Mouse (Mus musculus) kidney, embryonic 16.5 days (tissue): ENCODE measurements around the gene Gm27179. TPM values are rescaled to one million over a fixed set of nuclear protein-coding genes. Genes with fewer than 3 reads are reported as not detected.
"Not testable (repeated sequence)": the region's sequence is repeated elsewhere in the genome, so short reads cannot be mapped to it uniquely, and the experiment has no call there.

Experiments
- ATAC-seq: fragments of 200-750 bp; cut with Nextera tagmentation; 2 replicates; pipeline ENCODE4 v1.8.0; 2017; ENCODE audit warnings: moderate TSS enrichment; ENCODE audit not compliant: low FRiP score, low TSS enrichment
- H3K27ac ChIP-seq: fragments of 300-500 bp; sonication (generic); 2 replicates; pipeline ENCODE4 v1.5.1; 2014; ENCODE audit warnings: low read length
- H3K27me3 ChIP-seq: fragments of 300-500 bp; sonication (generic); 2 replicates; pipeline ENCODE4 v1.6.1; 2014; ENCODE audit warnings: low read length, control low read depth, mixed read lengths; ENCODE audit not compliant: insufficient read depth
- H3K36me3 ChIP-seq: fragments of 300-500 bp; sonication (generic); 2 replicates; pipeline ENCODE4 v1.6.1; 2014; ENCODE audit warnings: low read length, control low read depth, mixed read lengths; ENCODE audit not compliant: insufficient read depth
- H3K4me1 ChIP-seq: fragments of 300-500 bp; sonication (generic); 2 replicates; pipeline ENCODE4 v1.6.1; 2014; ENCODE audit warnings: low read length, control low read depth, mixed read lengths; ENCODE audit not compliant: insufficient read depth
- H3K4me2 ChIP-seq: fragments of 300-500 bp; sonication (generic); replicated peaks from 2 replicates; pipeline ENCODE4 v1.6.1; 2014; ENCODE audit warnings: low read depth, low read length
- H3K4me3 ChIP-seq: fragments of 300-500 bp; sonication (generic); 2 replicates; pipeline ENCODE4 v1.5.1; 2014; ENCODE audit warnings: mild to moderate bottlenecking, low read length
- H3K9ac ChIP-seq: fragments of 300-500 bp; sonication (generic); replicated peaks from 2 replicates; pipeline ENCODE4 v1.6.1; 2014; ENCODE audit warnings: low read length
- H3K9me3 ChIP-seq: fragments of 300-500 bp; sonication (generic); 2 replicates; pipeline ENCODE4 v1.6.1; 2016; ENCODE audit warnings: low read length, control low read depth
- WGBS: fragments of 180-500 bp; shearing (Covaris S2); extraction: QIAGEN DNeasy Blood & Tissue Kit; methylation state at CpG from one replicate; pipeline ENCODE4 v1.1.7; 2014; 5-methylcytosine and 5-hydroxymethylcytosine counted together
- polyA plus RNA-seq: library from polyadenylated mRNA; unstranded; fragments of >200 nt; fragmentation: Nextera tagmentation; extraction: Ambion mirVana; gene quantifications from 2 replicates; pipeline ENCODE4 v1.2.1, GENCODE M21; 2015

Gene Gm27179
- not detected in 2 replicates for polyA plus RNA-seq

- not testable (repeated sequence) for H3K4me2 ChIP-seq, H3K4me1 ChIP-seq, H3K27ac ChIP-seq, H3K4me3 ChIP-seq, ATAC-seq, H3K9ac ChIP-seq, H3K9me3 ChIP-seq, H3K36me3 ChIP-seq, H3K27me3 ChIP-seq
- no CpG with 5 or more reads among the region's 2 CpGs for WGBS
Observed at GRCm38 (mm10) chr14:69512449-69512848, at the start of gene Gm27179. Gene Gm27179 (minus strand): TSS chr14:69512549.

DNA sequence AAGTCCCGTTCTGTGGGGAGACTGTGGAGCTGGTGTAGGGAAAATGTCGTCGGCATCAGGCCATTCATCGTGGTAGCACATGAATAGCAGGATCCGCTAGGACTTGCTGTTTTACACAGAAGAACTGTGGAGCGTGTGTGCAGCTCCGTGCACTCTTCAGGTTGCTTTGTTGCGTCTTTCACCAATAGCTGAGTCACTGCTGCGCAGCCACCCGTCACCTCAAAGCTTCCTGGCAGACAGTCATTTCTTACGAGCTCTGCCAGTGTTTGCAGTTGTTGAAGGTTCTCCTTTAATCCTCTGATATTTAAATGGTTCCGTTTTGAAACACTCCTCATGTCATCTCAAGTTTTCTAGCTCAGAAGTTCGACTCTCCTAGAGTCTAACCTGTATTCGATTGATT, 45.2 kb upstream of the Gm27179 start:
- not testable (repeated sequence) for H3K9me3 ChIP-seq, H3K4me3 ChIP-seq, H3K27me3 ChIP-seq, H3K4me1 ChIP-seq, H3K27ac ChIP-seq, H3K4me2 ChIP-seq, H3K9ac ChIP-seq, H3K36me3 ChIP-seq, ATAC-seq
- no CpG with 5 or more reads among the region's 14 CpGs for WGBS

- not testable (repeated sequence) for H3K4me2 ChIP-seq, ATAC-seq, H3K4me3 ChIP-seq, H3K27ac ChIP-seq, H3K27me3 ChIP-seq, H3K9ac ChIP-seq, H3K36me3 ChIP-seq, H3K4me1 ChIP-seq, H3K9me3 ChIP-seq
- no CpG with 5 or more reads among the region's 8 CpGs for WGBS
Observed at GRCm38 (mm10) chr14:69556820-69557219, 44.5 kb upstream of the Gm27179 start.

- H3K36me3 ChIP-seq, H3K9me3 ChIP-seq, H3K27ac ChIP-seq, H3K4me1 ChIP-seq, H3K9ac ChIP-seq, H3K4me2 ChIP-seq, H3K4me3 ChIP-seq, H3K27me3 ChIP-seq: not testable (repeated sequence)
- WGBS: no CpG with 5 or more reads among the region's 68 CpGs
- ATAC-seq: peak; percentile 96
Observed at GRCm38 (mm10) chr14:69555110-69555831, 42.9 kb upstream of the Gm27179 start, which contains the start of gene Entpd4b. Gene Entpd4b (plus strand): TSS chr14:69555424.

DNA sequence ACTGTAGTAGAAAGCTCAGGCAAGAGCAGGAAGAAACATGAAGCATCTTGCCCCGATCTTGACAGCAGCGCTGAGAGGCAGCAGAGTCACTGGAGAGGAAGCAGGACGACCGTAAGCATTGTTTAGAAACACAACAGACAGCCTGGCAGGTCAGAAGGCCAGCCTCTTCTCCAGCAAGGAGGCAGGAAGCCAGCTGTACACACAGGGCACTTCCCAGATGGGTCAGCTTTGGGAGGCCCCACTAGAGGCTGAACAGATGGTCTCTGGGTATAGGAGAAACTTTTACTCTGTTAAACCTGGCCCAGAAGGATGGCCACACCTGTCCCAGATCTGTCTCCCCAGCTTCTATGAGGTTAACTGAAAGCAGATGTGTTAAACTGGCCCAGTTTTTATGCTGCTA, 35.0 kb upstream of the Gm27179 start:
- H3K36me3 ChIP-seq, H3K27me3 ChIP-seq, H3K27ac ChIP-seq, H3K4me2 ChIP-seq, H3K9ac ChIP-seq, ATAC-seq, H3K4me3 ChIP-seq, H3K4me1 ChIP-seq, H3K9me3 ChIP-seq: not testable (repeated sequence)
- no CpG with 5 or more reads among the region's 4 CpGs for WGBS

DNA sequence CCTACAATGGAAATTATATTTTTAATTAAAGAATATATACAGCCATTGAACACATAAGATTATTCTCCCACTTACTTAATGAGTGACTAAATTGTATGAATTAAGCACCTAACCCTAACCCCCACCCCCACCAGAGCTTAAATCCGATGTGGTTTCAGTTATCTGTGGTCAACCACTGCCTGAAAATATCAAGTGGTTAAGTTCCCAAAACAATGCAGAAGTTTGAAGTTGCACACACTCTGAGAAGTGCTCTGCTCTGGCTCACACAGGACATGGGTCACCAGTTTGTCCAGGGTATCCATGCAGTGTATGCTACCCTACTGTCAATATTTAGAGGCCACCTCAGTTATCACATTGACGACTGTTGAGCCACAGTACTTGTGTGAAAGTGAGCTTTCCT, 32.7 kb upstream of the Gm27179 start:
- H3K4me1 ChIP-seq, H3K27ac ChIP-seq, H3K27me3 ChIP-seq, H3K9ac ChIP-seq, H3K9me3 ChIP-seq, H3K4me2 ChIP-seq, ATAC-seq, H3K4me3 ChIP-seq, H3K36me3 ChIP-seq: not testable (repeated sequence)
- WGBS: no CpG with 5 or more reads among the region's 2 CpGs

DNA sequence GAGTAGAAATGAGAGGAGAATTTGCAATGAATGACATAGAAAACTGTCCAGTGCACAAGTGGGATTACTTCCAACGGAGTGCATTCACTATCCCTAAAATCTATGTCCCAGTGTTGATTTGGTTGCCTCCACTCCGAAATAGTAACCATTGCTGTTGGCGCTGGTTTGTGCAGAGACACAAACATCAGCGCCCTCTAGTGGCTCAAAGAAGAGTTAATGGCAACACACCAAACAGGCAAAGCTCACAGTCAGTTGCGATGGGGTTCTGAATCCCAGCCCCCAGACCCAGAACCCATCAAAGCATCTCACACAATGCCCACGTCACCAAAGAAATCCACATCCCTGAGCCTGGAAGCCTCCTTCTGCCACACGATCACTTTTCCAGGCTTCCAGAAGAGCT, 31.7 kb upstream of the Gm27179 start:
- ATAC-seq, H3K9me3 ChIP-seq, H3K9ac ChIP-seq, H3K27ac ChIP-seq, H3K4me3 ChIP-seq, H3K27me3 ChIP-seq, H3K4me2 ChIP-seq, H3K36me3 ChIP-seq, H3K4me1 ChIP-seq: not testable (repeated sequence)
- no CpG with 5 or more reads among the region's 7 CpGs for WGBS

DNA sequence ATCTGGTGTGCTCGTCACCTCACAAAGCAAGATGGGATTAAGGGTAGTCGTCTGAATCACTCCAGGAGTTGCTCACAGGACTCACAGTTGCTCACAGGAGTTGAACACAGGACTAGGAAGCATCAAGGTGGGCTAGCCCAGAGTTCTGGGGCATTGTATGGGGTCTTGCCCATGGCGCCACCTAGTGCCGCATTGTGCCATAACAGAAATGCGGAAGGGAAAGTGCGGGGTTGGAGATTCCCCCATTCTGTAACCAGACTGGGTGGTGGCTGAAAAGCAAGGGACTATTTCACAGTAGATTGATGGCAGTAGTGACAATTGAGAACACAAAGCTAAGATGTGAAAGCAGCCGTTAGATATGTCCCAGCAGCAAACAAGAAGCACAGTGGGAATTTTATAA, 30.3 kb upstream of the Gm27179 start:
- H3K9me3 ChIP-seq, H3K4me2 ChIP-seq, H3K36me3 ChIP-seq, H3K9ac ChIP-seq, H3K27ac ChIP-seq, H3K27me3 ChIP-seq, H3K4me1 ChIP-seq, ATAC-seq, H3K4me3 ChIP-seq: not testable (repeated sequence)
- WGBS: no CpG with 5 or more reads among the region's 7 CpGs

DNA sequence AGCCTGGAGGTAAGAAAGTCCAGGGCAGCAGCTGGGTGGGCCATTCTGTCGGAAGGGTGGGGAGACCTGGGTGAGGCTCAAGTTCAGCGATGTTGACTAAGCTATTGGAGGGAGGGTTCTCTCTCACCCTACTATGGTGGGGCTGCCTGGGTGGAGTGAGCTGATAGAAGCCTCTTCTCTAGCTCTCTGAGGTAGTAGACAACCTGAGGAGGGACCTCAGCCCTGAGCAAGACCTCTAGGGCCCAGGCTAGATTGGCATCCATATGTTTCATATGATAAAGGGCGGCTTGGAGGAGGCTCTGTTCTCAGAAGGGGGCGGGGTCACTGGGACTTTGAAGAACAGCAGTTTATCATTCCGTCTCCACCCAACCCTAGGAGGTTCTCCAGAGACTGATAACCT, 27.8 kb upstream of the Gm27179 start:
- H3K27ac ChIP-seq, H3K4me3 ChIP-seq, H3K4me1 ChIP-seq, H3K9ac ChIP-seq, H3K9me3 ChIP-seq, H3K36me3 ChIP-seq, ATAC-seq, H3K27me3 ChIP-seq, H3K4me2 ChIP-seq: not testable (repeated sequence)
- no CpG with 5 or more reads among the region's 5 CpGs for WGBS

GRCm38 (mm10) chr14:69536539-69536938, 24.2 kb upstream of the Gm27179 start:
- H3K4me3 ChIP-seq, H3K4me1 ChIP-seq, H3K36me3 ChIP-seq, ATAC-seq, H3K27ac ChIP-seq, H3K27me3 ChIP-seq, H3K4me2 ChIP-seq, H3K9ac ChIP-seq, H3K9me3 ChIP-seq: not testable (repeated sequence)
- WGBS: no CpG with 5 or more reads among the region's 7 CpGs
